Mouse (Mus musculus) C2C12 (cell line): ENCODE results near the gene Gm17175. TPM values are rescaled to one million over a fixed set of nuclear protein-coding genes. Genes with fewer than 3 reads are reported as not detected.
"Not testable (repeated sequence)": the region's sequence is repeated elsewhere in the genome, so short reads cannot be mapped to it uniquely, and the experiment has no call there.

ENCODE experiments used
- H3K27me3 ChIP-seq: one replicate; pipeline ENCODE4 v1.6.1; 2011; ENCODE audit not compliant: control insufficient read depth, insufficient read depth, insufficient read length
- H3K36me3 ChIP-seq: one replicate; pipeline ENCODE4 v1.6.1; 2011; ENCODE audit not compliant: control insufficient read depth, insufficient read depth
- H3K4me3 ChIP-seq: one replicate; pipeline ENCODE4 v1.5.1; 2011; ENCODE audit warnings: mild to moderate bottlenecking, control low read depth; ENCODE audit not compliant: poor library complexity, insufficient read depth, severe bottlenecking
- H3K79me2 ChIP-seq: one replicate; pipeline ENCODE4 v1.6.1; 2011; ENCODE audit not compliant: control insufficient read depth, insufficient read depth
- H3K79me3 ChIP-seq: one replicate; pipeline ENCODE4 v1.6.1; 2011; ENCODE audit warnings: low read depth, control low read depth
- H3ac ChIP-seq: one replicate; pipeline ENCODE3; 2011; ENCODE audit warnings: low read depth; ENCODE audit not compliant: control insufficient read depth, insufficient read length
- CEBPB ChIP-seq: IDR thresholded peaks from one replicate; pipeline ENCODE4 v1.6.1; 2011; ENCODE audit warnings: low read depth, mild to moderate bottlenecking, control low read depth, moderate library complexity
- CTCF ChIP-seq: IDR thresholded peaks from one replicate; pipeline ENCODE4 v1.5.1; 2011; ENCODE audit not compliant: control insufficient read depth, insufficient read depth, insufficient read length
- FOSL1 ChIP-seq: IDR thresholded peaks from one replicate; pipeline ENCODE4 v1.8.0; 2011; ENCODE audit warnings: mild to moderate bottlenecking, low read length; ENCODE audit not compliant: poor library complexity, insufficient read depth, severe bottlenecking
- MAX ChIP-seq: IDR thresholded peaks from one replicate; pipeline ENCODE4 v1.6.1; 2011; ENCODE audit warnings: mild to moderate bottlenecking, control low read depth
- MYOD1 ChIP-seq: IDR thresholded peaks from one replicate; pipeline ENCODE4 v1.6.1; 2011; ENCODE audit warnings: low read depth; ENCODE audit not compliant: control insufficient read depth, insufficient read length
- MYOG ChIP-seq: IDR thresholded peaks from one replicate; pipeline ENCODE4 v1.6.1; 2011; ENCODE audit not compliant: control insufficient read depth, insufficient read length; ENCODE audit errors: extremely low read depth
- USF1 ChIP-seq: IDR thresholded peaks from one replicate; pipeline ENCODE4 v1.6.1; 2011; ENCODE audit warnings: low read depth, mild to moderate bottlenecking, control low read depth, moderate library complexity
- long read RNA-seq, 2 experiments: library from polyadenylated mRNA; unstranded; transcript quantifications; one replicate each; pipeline ENCODE4 v2.0.0; 2019 to 2020
- polyA plus RNA-seq: library from polyadenylated mRNA; unstranded; fragments of >200 nt; fragmentation: generic; extraction: Trizol; gene quantifications from one replicate; pipeline ENCODE4 v1.2.1, GENCODE M21; 2012; ENCODE audit warnings: missing spikeins

Gene Gm17175
- polyA plus RNA-seq: not detected
- long read RNA-seq, experiment 1: 0 reads
- long read RNA-seq, experiment 2: 0 reads

DNA sequence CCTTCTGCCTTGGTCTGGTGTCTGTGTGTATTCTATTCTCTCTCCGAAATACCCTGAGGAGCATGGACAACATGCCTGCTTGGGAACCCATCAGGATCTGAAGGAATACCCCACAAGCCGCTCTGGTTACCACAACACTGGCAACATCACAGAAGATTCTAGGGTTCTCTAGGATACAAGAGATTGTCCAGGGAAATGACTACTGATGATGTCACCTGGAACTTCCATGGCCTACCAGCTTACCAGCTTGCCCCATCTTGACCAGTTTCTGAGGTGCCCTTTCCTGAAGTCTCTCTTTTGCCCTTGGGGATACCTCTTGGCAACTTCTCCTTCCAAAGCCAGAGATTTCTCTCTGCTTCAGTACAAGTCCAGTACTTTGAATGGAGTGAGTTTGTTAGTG lies at the start of gene Gm17175:
TSS of gene Gm17175 (minus strand) at position 101 of the 400 bp plus-strand sequence.
- not testable (repeated sequence) for H3ac ChIP-seq, H3K79me3 ChIP-seq, H3K27me3 ChIP-seq, H3K36me3 ChIP-seq, H3K4me3 ChIP-seq, H3K79me2 ChIP-seq

DNA sequence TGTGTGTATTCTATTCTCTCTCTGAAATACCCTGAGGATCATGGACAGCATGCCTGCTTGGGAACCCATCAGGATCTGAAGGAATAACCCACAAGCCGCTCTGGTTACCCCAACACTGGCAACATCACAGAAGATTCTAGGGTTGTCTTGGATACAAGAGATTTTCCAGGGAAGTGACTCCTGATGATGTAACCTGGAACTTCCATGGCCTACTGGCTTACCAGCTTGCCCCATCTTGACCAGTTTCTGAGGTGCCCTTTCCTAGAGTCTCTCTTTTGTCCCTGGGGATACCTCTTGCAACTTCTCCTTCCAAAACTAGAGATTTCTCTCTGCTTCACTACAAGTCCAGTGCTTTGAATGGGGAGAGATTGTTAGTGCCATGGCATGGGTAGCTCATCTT lies 37.3 kb upstream of the Gm17175 start, which contains the start of gene Gm17078:
TSS of gene Gm17078 (minus strand) at position 101 of the 400 bp plus-strand sequence.
- H3K27me3 ChIP-seq: no peaks in the 10 kb centered on the region
- no peak within 1 kb of the TSS for H3ac ChIP-seq
- H3K4me3 ChIP-seq: no peak within 1 kb of the TSS
- no peaks in the 10 kb centered on the region for H3K79me2 ChIP-seq
- TF ChIP-seq FOSL1 (no peak), MYOD1 (no peak), USF1 (no peak), CEBPB (no peak), CTCF (no peak), MYOG (no peak)
- H3K79me3 ChIP-seq: no peaks in the 10 kb centered on the region
- H3K36me3 ChIP-seq: no peaks in the 10 kb centered on the region

DNA sequence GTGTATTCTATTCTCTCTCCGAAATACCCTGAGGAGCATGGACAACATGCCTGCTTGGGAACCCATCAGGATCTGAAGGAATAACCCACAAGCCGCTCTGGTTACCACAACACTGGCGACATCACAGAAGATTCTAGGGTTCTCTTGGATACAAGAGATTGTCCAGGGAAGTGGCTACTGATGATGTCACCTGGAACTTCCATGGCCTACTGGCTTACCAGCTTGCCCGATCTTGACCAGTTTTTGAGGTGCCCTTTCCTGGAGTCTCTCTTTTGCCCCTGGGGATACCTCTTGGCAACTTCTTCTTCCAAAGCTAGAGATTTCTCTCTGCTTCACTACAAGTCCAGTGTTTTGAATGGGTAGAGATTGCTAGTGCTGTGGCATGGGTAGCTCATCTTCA lies 18.2 kb upstream of the Gm17175 start, which contains the start of gene Gm17174:
TSS of gene Gm17174 (minus strand) at position 101 of the 400 bp plus-strand sequence.
- H3K27me3 ChIP-seq, H3K36me3 ChIP-seq, H3K79me3 ChIP-seq, H3ac ChIP-seq, H3K79me2 ChIP-seq, H3K4me3 ChIP-seq: not testable (repeated sequence)

DNA sequence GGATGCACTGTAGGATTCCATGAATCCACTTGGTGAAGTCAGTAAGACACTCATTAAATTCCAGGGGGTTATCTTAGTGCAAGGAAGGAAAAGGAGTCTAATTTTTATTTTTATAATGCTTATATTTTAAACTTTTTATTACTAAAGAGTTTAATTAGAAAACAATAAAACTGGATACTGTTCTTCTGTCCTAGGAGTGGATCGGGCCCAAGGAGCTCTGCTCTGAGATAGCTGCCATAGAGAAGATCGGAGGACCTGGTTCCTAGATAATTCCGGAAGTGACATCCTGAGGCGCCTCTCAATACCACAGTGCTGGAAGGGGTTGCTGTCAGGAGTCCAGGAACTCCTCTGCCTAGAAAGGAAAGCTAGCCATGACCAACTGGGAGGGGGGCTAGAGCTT lies 21.4 kb downstream of the Gm17175 start, which contains the start of gene Gm5622:
TSS of gene Gm5622 (plus strand) at position 301 of the 400 bp plus-strand sequence.
- Histone ChIP-seq H3K27me3 (no peaks in the 10 kb centered on the region), H3K4me3 (no peak within 1 kb of the TSS), H3ac (no peak within 1 kb of the TSS), H3K79me3 (no peaks in the 10 kb centered on the region), H3K36me3 (no peaks in the 10 kb centered on the region), H3K79me2 (no peaks in the 10 kb centered on the region)
- TF ChIP-seq MYOD1 (no peak), MAX (no peak), FOSL1 (no peak), USF1 (no peak)

Other genes with a start within 250 kb of the Gm17175 start
- not detected for gene Gm7247, start 212.3 kb downstream of the Gm17175 start, polyA plus RNA-seq
- gene Vmn2r88, start 163.2 kb downstream of the Gm17175 start, polyA plus RNA-seq: not detected
- not detected for gene Vmn2r89, start 122.2 kb downstream of the Gm17175 start, polyA plus RNA-seq
- gene Gm5622, start 21.3 kb downstream of the Gm17175 start, polyA plus RNA-seq: not detected
- gene Gm17174, start 18.1 kb upstream of the Gm17175 start, polyA plus RNA-seq: not detected
- gene Gm17078, start 37.2 kb upstream of the Gm17175 start, polyA plus RNA-seq: not detected
- 0.19 TPM for gene Gm4181, start 61.6 kb upstream of the Gm17175 start, polyA plus RNA-seq
- not detected for gene Gm17079, start 121.4 kb upstream of the Gm17175 start, polyA plus RNA-seq
- not detected for gene Gm5800, start 143.1 kb upstream of the Gm17175 start, polyA plus RNA-seq
- gene Ang4, start 199.5 kb upstream of the Gm17175 start, polyA plus RNA-seq: not detected
- not detected for gene AY358078, start 226.0 kb upstream of the Gm17175 start, polyA plus RNA-seq